Mouse (Mus musculus): ENCODE results near the gene Tmem101. TPM values are rescaled to one million over a fixed set of nuclear protein-coding genes. Genes with fewer than 3 reads are reported as not detected.

Tmem101 gene
- polyA plus RNA-seq, 1 experiment: 3.3 TPM

DNA sequence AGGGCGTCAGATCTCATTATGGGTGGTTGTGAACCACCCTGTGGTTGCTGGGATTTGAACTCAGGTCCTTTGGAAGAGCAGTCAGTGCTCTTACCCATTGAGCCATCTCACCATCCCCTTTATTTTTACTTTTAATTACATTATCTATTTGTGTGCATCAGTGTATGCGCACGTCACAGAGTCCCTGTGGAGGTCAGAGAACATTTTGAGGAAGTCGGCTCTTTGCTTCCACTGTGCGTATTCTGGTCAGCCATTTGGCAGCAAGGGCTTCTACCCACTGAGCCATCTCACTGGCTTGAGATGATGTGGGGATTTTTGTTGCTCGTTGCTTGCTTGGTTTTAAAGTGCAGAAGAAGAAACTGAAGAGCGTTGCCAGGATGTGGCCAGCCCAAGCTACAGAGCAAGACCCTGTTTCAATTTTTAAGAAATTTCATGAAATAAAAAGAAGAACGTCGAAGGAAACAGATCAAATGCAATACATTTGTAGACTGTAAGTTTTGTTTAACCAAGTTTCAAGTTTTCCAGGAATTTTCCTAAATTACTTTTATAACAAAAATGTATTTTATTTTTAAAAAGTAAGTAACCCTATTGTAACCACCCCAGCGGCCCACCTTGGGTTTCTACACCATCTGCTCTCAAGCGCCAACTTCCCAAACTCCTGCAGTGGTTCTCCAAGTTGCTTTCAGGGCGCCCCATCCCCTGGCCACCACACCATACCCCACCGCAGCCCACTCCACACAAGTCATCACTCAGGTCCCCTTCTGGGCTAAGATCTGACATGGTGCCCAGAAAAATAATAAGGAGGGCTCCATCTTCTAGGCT lies 18.4 kb downstream of the Tmem101 start:
- Histone ChIP-seq H3K4me1 (ENCODE audit: control insufficient read depth, insufficient read depth, insufficient read length, low read length) (no peaks in the 10 kb centered on the region), H3K27ac (replicated peaks; ENCODE audit: low read depth, low read length) (no peak overlapping the region), H3K4me3 (ENCODE audit: insufficient read depth, low read depth, low read length) (no peak overlapping the region)

DNA sequence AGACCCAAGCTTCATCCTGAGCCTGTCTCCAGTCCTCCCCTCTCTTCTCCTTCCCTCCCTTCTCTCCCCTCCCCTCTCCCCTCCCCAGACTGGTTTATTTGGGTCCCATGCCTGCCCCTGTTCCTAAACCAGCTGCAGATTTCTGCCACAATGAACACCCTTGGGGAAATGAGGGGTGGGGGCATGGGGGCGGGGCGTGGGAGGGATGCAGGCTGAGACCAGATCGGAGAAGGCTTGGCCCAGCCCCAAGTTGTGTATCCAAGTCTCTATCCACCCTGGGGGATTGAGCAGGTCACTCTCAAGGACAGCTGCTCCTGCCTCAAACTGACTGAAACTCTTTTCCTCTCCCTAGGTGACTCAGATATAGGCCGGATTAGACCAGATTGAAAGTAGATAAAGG lies 21.7 kb downstream of the Tmem101 start:
- no peaks in the 10 kb centered on the region for H3K4me1 ChIP-seq (ENCODE audit: control insufficient read depth, insufficient read depth, insufficient read length, low read length)
- no peak overlapping the region for H3K27ac ChIP-seq (replicated peaks; ENCODE audit: low read depth, low read length)
- no peak overlapping the region for H3K4me3 ChIP-seq (ENCODE audit: insufficient read depth, low read depth, low read length)

DNA sequence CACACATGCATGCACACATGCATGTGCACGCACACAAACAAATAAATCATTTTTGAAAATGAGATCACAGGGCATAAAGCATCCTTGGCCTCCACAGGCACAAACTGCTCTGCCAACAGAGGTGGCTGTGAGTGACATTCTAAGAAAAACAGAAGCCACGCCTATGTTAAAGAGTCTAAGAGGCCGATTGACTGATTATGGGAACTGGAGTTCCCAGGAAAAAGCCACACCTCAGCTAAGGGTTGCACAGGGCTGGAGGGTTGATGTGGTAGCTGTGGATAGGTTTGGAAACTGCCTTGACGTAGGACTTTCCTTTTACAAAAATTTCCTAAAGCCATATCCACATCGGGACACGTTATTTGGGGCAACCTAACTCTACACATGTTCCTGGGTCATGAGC lies 38.8 kb downstream of the Tmem101 start:
- no peak overlapping the region for H3K27ac ChIP-seq (replicated peaks; ENCODE audit: low read depth, low read length)
- H3K4me1 ChIP-seq (ENCODE audit: control insufficient read depth, insufficient read depth, insufficient read length, low read length): no peaks in the 10 kb centered on the region
- no peak overlapping the region for H3K4me3 ChIP-seq (ENCODE audit: insufficient read depth, low read depth, low read length)

DNA sequence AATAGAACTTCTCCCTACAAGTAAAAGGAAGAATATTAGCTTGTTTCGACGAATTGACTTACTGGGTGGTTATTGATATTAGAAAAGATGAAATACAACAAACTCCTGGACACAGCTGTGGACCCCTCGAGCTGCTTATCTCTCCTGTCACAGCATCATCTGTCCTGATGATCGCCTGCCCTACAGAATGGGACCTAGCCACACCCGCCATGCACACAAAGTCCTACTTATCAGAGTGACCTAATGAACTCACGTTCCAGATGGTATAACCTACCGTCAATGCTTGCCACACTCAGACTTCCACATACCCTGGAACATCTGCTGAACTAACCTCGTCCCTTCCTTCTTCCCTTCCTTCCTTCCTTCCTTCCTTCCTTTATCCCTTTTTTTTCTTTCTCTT lies 40.0 kb downstream of the Tmem101 start:
- Histone ChIP-seq H3K4me1 (ENCODE audit: control insufficient read depth, insufficient read depth, insufficient read length, low read length) (no peaks in the 10 kb centered on the region), H3K4me3 (ENCODE audit: insufficient read depth, low read depth, low read length) (no peak overlapping the region), H3K27ac (replicated peaks; ENCODE audit: low read depth, low read length) (no peak overlapping the region)

DNA sequence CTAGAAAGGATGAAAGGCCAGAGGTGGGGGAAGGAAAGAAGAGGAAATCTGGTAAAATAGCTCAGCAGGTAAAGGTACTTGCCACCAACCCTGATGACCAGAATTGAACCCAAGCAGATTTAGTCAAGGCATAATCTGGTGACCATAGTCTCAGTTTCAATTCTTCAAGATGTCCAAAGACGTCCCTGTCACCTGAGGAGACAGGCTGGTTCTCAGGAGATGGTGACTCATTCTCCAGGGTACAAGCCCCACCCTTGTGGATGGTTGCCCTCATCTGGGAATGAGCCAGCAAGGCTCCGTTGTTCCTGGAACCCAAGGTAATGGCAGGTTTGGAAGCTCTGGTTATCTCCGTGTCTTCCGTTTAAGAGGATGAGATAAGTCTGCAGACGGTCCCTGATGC lies 44.6 kb downstream of the Tmem101 start:
- no peak overlapping the region for H3K4me3 ChIP-seq (ENCODE audit: insufficient read depth, low read depth, low read length)
- no peaks in the 10 kb centered on the region for H3K4me1 ChIP-seq (ENCODE audit: control insufficient read depth, insufficient read depth, insufficient read length, low read length)
- H3K27ac ChIP-seq (replicated peaks; ENCODE audit: low read depth, low read length): no peak overlapping the region

DNA sequence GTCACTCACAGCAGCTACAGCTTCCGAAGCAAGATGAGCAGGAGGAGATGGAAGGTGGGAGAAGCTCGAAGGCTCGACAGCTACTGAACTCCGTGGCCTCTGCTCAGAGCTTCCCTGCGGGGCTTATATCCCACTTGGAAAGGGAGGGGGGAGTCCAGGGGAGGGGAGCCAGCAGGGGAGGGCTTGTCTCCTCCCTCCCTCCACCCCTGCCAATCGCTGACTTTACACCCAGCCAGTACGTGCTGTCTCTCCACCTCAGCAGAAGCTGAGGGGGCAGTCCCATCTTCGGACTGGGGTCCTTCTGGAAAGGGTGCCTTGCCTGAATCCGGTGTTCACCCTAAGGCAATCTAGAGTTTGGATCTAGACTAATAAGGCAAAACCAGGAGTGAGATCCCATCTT lies 48.5 kb downstream of the Tmem101 start, which contains the start of gene Pyy:
TSS of gene Pyy (minus strand) at position 101 of the 400 bp plus-strand sequence.
- Histone ChIP-seq H3K4me3 (ENCODE audit: insufficient read depth, low read depth, low read length) (no peak within 1 kb of the TSS), H3K27ac (replicated peaks; ENCODE audit: low read depth, low read length) (no peak within 1 kb of the TSS), H3K4me1 (ENCODE audit: control insufficient read depth, insufficient read depth, insufficient read length, low read length) (no peaks in the 10 kb centered on the region)

DNA sequence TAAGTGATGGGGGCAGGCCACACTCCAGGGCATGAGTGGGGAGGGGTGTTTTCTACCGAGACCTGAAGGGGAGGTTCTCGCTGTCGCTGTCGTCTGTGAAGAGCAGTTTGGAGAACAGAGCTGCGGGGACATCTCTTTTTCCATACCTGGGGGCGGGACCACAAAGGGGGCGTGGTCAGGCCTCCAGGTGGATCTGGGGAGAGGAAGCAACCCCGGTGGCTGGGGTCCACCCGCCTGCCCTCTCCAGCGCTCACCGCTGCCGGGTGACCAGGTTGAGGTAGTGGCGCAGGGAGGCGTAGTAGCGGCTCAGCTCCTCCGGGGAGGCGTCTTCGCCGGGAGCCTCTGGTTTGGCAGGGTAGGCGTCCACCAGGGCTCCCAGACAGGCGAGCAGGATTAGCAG lies 49.3 kb downstream of the Tmem101 start:
- H3K27ac ChIP-seq (replicated peaks; ENCODE audit: low read depth, low read length): no peak overlapping the region
- no peaks in the 10 kb centered on the region for H3K4me1 ChIP-seq (ENCODE audit: control insufficient read depth, insufficient read depth, insufficient read length, low read length)
- no peak overlapping the region for H3K4me3 ChIP-seq (ENCODE audit: insufficient read depth, low read depth, low read length)

Other genes starting within 250 kb of the Tmem101 start
- gene Sost, start 189.4 kb downstream of the Tmem101 start, polyA plus RNA-seq (2012; ENCODE audit: insufficient read depth, insufficient read length, missing spikeins): not detected in 2 replicates
- gene Cfap97d1, start 172.1 kb downstream of the Tmem101 start, polyA plus RNA-seq (2012; ENCODE audit: insufficient read depth, insufficient read length, missing spikeins): not detected in 2 replicates
- 66.5 and 75.1 TPM in 2 replicates for gene Dusp3, start 169.4 kb downstream of the Tmem101 start, polyA plus RNA-seq (2012; ENCODE audit: insufficient read depth, insufficient read length, missing spikeins)
- gene Mpp3, start 127.9 kb downstream of the Tmem101 start, polyA plus RNA-seq (2012; ENCODE audit: insufficient read depth, insufficient read length, missing spikeins): 0.54 and 0.87 TPM in 2 replicates
- 37.7 and 46.4 TPM in 2 replicates for gene Cd300lg, start 114.9 kb downstream of the Tmem101 start, polyA plus RNA-seq (2012; ENCODE audit: insufficient read depth, insufficient read length, missing spikeins)
- gene Mpp2, start 67.9 kb downstream of the Tmem101 start, polyA plus RNA-seq (2012; ENCODE audit: insufficient read depth, insufficient read length, missing spikeins): 3.7 and 7.0 TPM in 2 replicates
- not detected in 2 replicates for gene Ppy, start 55.1 kb downstream of the Tmem101 start, polyA plus RNA-seq (2012; ENCODE audit: insufficient read depth, insufficient read length, missing spikeins)
- gene Pyy, start 48.6 kb downstream of the Tmem101 start, polyA plus RNA-seq (2012; ENCODE audit: insufficient read depth, insufficient read length, missing spikeins): not detected in 2 replicates
- not detected in 2 replicates for gene Nags, start 10.9 kb downstream of the Tmem101 start, polyA plus RNA-seq (2012; ENCODE audit: insufficient read depth, insufficient read length, missing spikeins)
- gene Lsm12, start 28.9 kb upstream of the Tmem101 start, polyA plus RNA-seq (2012; ENCODE audit: insufficient read depth, insufficient read length, missing spikeins): 93.7 and 101 TPM in 2 replicates
- 41.4 and 51.7 TPM in 2 replicates for gene G6pc3, start 33.2 kb upstream of the Tmem101 start, polyA plus RNA-seq (2012; ENCODE audit: insufficient read depth, insufficient read length, missing spikeins)
- gene Hdac5, start 73.8 kb upstream of the Tmem101 start, polyA plus RNA-seq (2012; ENCODE audit: insufficient read depth, insufficient read length, missing spikeins): 42.2 and 61.6 TPM in 2 replicates
- not detected in 2 replicates for gene BC030867, start 92.5 kb upstream of the Tmem101 start, polyA plus RNA-seq (2012; ENCODE audit: insufficient read depth, insufficient read length, missing spikeins)
- gene Asb16, start 112.3 kb upstream of the Tmem101 start, polyA plus RNA-seq (2012; ENCODE audit: insufficient read depth, insufficient read length, missing spikeins): 0.48 and 1.0 TPM in 2 replicates
- 20.5 and 24.2 TPM in 2 replicates for gene Tmub2, start 128.5 kb upstream of the Tmem101 start, polyA plus RNA-seq (2012; ENCODE audit: insufficient read depth, insufficient read length, missing spikeins)
- gene Atxn7l3, start 140.2 kb upstream of the Tmem101 start, polyA plus RNA-seq (2012; ENCODE audit: insufficient read depth, insufficient read length, missing spikeins): 11.6 and 13.1 TPM in 2 replicates
- 41.7 and 47.6 TPM in 2 replicates for gene Ubtf, start 163.3 kb upstream of the Tmem101 start, polyA plus RNA-seq (2012; ENCODE audit: insufficient read depth, insufficient read length, missing spikeins)
- gene Slc4a1, start 209.8 kb upstream of the Tmem101 start, polyA plus RNA-seq (2012; ENCODE audit: insufficient read depth, insufficient read length, missing spikeins): 1.2 TPM in 1 of 2 replicates, not detected in the other
- not detected in 2 replicates for gene Rundc3a, start 237.0 kb upstream of the Tmem101 start, polyA plus RNA-seq (2012; ENCODE audit: insufficient read depth, insufficient read length, missing spikeins)

All from brown adipose tissue, adult 24 weeks (tissue).